Mouse (Mus musculus) CH12.LX (cell line): ENCODE results near the gene U90926. TPM values are rescaled to one million over a fixed set of nuclear protein-coding genes. Genes with fewer than 3 reads are reported as not detected.

Experiments
- polyA plus RNA-seq: library from polyadenylated mRNA; unstranded; fragments of >175 nt; gene quantifications from 2 replicates; pipeline ENCODE4 v1.2.1, GENCODE M21; 2012; ENCODE audit warnings: low read depth; ENCODE audit not compliant: insufficient read length
- total RNA-seq, 2 experiments: library from RNA; depleted of rRNA; stranded (reverse); fragments of 300-350 nt in 1 of 2; fragments of >200 nt in 1 of 2; gene quantifications; 2 replicates each; pipeline ENCODE4 v1.2.3; 2012 to 2014

The U90926 gene
- total and polyA plus RNA-seq, 3 experiments: not detected

Other genes with a start within 250 kb of the U90926 start
- 0.25 and 0.38 TPM in 2 replicates for gene Odaph, start 227.9 kb downstream of the U90926 start, total RNA-seq (2012; rRNA removed)
- 1.7 and 2.2 TPM in 2 replicates for gene Odaph, start 227.9 kb downstream of the U90926 start, total RNA-seq (2014; rRNA removed)
- gene Odaph, start 227.9 kb downstream of the U90926 start, polyA plus RNA-seq: 1.9 and 3.3 TPM in 2 replicates
- 0.50 and 0.51 TPM in 2 replicates for gene Cdkl2, start 171.5 kb downstream of the U90926 start, total RNA-seq (2012; rRNA removed)
- gene Cdkl2, start 171.5 kb downstream of the U90926 start, total RNA-seq (2014; rRNA removed): 0.54 and 0.81 TPM in 2 replicates
- gene Cdkl2, start 171.5 kb downstream of the U90926 start, polyA plus RNA-seq: 1.0 and 1.1 TPM in 2 replicates
- gene G3bp2, start 131.7 kb downstream of the U90926 start, total RNA-seq (2012; rRNA removed): 38.8 and 55.9 TPM in 2 replicates
- 99.7 and 103 TPM in 2 replicates for gene G3bp2, start 131.7 kb downstream of the U90926 start, total RNA-seq (2014; rRNA removed)
- 106 and 114 TPM in 2 replicates for gene G3bp2, start 131.7 kb downstream of the U90926 start, polyA plus RNA-seq
- 20.9 and 22.7 TPM in 2 replicates for gene Uso1, start 77.5 kb downstream of the U90926 start, total RNA-seq (2012; rRNA removed)
- 16.9 and 19.9 TPM in 2 replicates for gene Uso1, start 77.5 kb downstream of the U90926 start, total RNA-seq (2014; rRNA removed)
- 55.6 and 63.7 TPM in 2 replicates for gene Uso1, start 77.5 kb downstream of the U90926 start, polyA plus RNA-seq
- 11.9 and 16.5 TPM in 2 replicates for gene Ppef2, start 40.9 kb upstream of the U90926 start, total RNA-seq (2012; rRNA removed)
- gene Ppef2, start 40.9 kb upstream of the U90926 start, total RNA-seq (2014; rRNA removed): 41.4 and 48.8 TPM in 2 replicates
- gene Ppef2, start 40.9 kb upstream of the U90926 start, polyA plus RNA-seq: 11.9 and 14.3 TPM in 2 replicates
- 13.7 and 16.2 TPM in 2 replicates for gene Naaa, start 62.8 kb upstream of the U90926 start, total RNA-seq (2012; rRNA removed)
- gene Naaa, start 62.8 kb upstream of the U90926 start, total RNA-seq (2014; rRNA removed): 13.5 and 15.4 TPM in 2 replicates
- 11.5 and 14.5 TPM in 2 replicates for gene Naaa, start 62.8 kb upstream of the U90926 start, polyA plus RNA-seq
- gene Sdad1, start 95.1 kb upstream of the U90926 start, total RNA-seq (2012; rRNA removed): 43.6 and 51.7 TPM in 2 replicates
- 62.9 and 63.7 TPM in 2 replicates for gene Sdad1, start 95.1 kb upstream of the U90926 start, total RNA-seq (2014; rRNA removed)
- 72.9 and 95.3 TPM in 2 replicates for gene Sdad1, start 95.1 kb upstream of the U90926 start, polyA plus RNA-seq
- not detected in 2 replicates for gene Cxcl9, start 112.7 kb upstream of the U90926 start, total RNA-seq (2012; rRNA removed)
- gene Cxcl9, start 112.7 kb upstream of the U90926 start, total RNA-seq (2014; rRNA removed): not detected in 2 replicates
- not detected in 2 replicates for gene Cxcl9, start 112.7 kb upstream of the U90926 start, polyA plus RNA-seq
- gene Art3, start 116.4 kb upstream of the U90926 start, total RNA-seq (2012; rRNA removed): 0.25 and 0.34 TPM in 2 replicates
- not detected in 2 replicates for gene Art3, start 116.4 kb upstream of the U90926 start, total RNA-seq (2014; rRNA removed)
- not detected in 2 replicates for gene Art3, start 116.4 kb upstream of the U90926 start, polyA plus RNA-seq
- 0.30 and 0.55 TPM in 2 replicates for gene Cxcl10, start 133.5 kb upstream of the U90926 start, total RNA-seq (2012; rRNA removed)
- gene Cxcl10, start 133.5 kb upstream of the U90926 start, total RNA-seq (2014; rRNA removed): 1.8 and 2.6 TPM in 2 replicates
- gene Cxcl10, start 133.5 kb upstream of the U90926 start, polyA plus RNA-seq: 4.9 and 5.1 TPM in 2 replicates
- 41.9 and 43.7 TPM in 2 replicates for gene Nup54, start 219.8 kb upstream of the U90926 start, total RNA-seq (2012; rRNA removed)
- 90.5 and 101 TPM in 2 replicates for gene Nup54, start 219.8 kb upstream of the U90926 start, total RNA-seq (2014; rRNA removed)
- gene Nup54, start 219.8 kb upstream of the U90926 start, polyA plus RNA-seq: 66.4 and 72.5 TPM in 2 replicates